Mouse (Mus musculus): ENCODE results near the gene Vapa.

DNA sequence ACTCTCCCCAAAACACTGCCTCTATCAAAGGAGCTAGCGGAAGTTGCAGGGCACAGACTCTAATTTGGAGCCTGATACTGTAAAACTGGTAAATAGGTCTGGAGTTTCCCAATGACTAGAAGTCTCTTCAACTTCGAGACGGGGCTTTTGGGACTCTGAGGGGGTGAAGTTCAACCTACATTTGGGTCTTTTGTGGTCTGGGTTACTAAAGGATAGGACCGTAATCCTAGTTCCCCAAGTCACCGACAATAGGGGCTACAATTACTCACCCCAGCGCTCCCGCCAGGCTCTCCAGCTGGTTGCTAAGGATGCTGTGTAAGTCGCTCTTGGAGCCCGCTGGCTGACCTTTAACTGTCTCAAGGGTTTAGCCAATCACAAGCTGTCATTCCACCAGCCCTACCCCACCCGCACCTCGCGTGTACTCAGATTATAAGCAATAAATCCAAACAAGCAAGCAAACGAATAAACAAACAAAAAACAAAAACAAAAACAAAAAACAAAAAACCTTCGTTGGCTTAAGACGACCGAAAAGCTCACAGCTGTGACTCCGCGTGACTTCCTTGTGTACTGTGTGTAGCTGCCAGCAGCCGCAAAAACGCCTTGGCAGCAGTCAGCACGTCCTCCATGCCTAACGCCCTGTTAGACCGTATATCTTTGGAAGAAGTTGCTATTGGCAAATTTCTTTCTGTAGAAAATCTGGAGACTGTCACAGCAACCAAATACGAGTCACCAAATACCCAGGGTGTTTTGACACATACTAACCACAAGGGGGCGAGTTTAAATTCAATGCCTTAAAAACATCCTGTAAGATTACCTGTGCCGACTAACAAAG, 72.7 kb downstream of the Vapa start, which contains the start of gene Tmem232:
- TF ChIP-seq CTCF (IDR thresholded peaks at IDR 0.05; ENCODE audit: extremely low read depth, insufficient read length, insufficient replicate concordance, low read depth, low read length): peak; percentile 48; the same call in 1 of the 2 replicates
- TF ChIP-seq POLR2A (IDR thresholded peaks at IDR 0.05; ENCODE audit: low read depth, low read length): no peak

All from small intestine, adult 2 months (tissue).